Mouse (Mus musculus) cortical plate, adult 2 months (tissue): ENCODE results near the gene Rph3al. TPM values are rescaled to one million over a fixed set of nuclear protein-coding genes. Genes with fewer than 3 reads are reported as not detected.

Source experiments
- H3K27ac ChIP-seq: fragments of 200-500 bp; 2 replicates; pipeline ENCODE4 v1.5.1; 2012; ENCODE audit warnings: low read length, control low read depth, inconsistent platforms; ENCODE audit not compliant: insufficient read depth
- H3K4me1 ChIP-seq: fragments of 200-500 bp; 2 replicates; pipeline ENCODE4 v1.6.1; 2011; ENCODE audit warnings: low read length; ENCODE audit not compliant: control insufficient read depth, insufficient read depth
- H3K4me3 ChIP-seq: fragments of 200-500 bp; 2 replicates; pipeline ENCODE4 v1.5.1; 2011; ENCODE audit warnings: mild to moderate bottlenecking, low read length, control low read depth; ENCODE audit not compliant: insufficient read depth
- CTCF ChIP-seq: fragments of 200-500 bp; IDR thresholded peaks from 2 replicates; pipeline ENCODE4 v1.5.1; 2011; ENCODE audit warnings: mild to moderate bottlenecking, control low read depth, low read length; ENCODE audit not compliant: insufficient read depth; ENCODE audit errors: extremely low read depth
- POLR2A ChIP-seq: fragments of 200-500 bp; IDR thresholded peaks from 2 replicates; pipeline ENCODE4 v1.6.1; 2011; ENCODE audit warnings: mild to moderate bottlenecking, low read length, control low read depth; ENCODE audit not compliant: insufficient read depth; ENCODE audit errors: extremely low read depth
- polyA plus RNA-seq: library from polyadenylated mRNA; depleted of rRNA; stranded (reverse); fragments of >200 nt; gene quantifications from 2 replicates; pipeline ENCODE4 v1.2.3, GENCODE M21; 2012

Gene Rph3al
- polyA plus RNA-seq, 1 experiment, result 1.7 TPM

GRCm38 (mm10) chr11:75894791-75895420 is 43.3 kb downstream of the Rph3al start:
- TF ChIP-seq POLR2A (no peak), CTCF (no peak)
- no peaks in the 10 kb centered on the region for H3K4me1 ChIP-seq
- no peak overlapping the region for H3K4me3 ChIP-seq
- H3K27ac ChIP-seq, result no peak overlapping the region

GRCm38 (mm10) chr11:75893956-75894355 is 44.3 kb downstream of the Rph3al start:
- H3K27ac ChIP-seq, result no peak overlapping the region
- H3K4me1 ChIP-seq, result no peaks in the 10 kb centered on the region
- TF ChIP-seq POLR2A (no peak), CTCF (no peak)
- no peak overlapping the region for H3K4me3 ChIP-seq

- Histone ChIP-seq H3K27ac (no peak overlapping the region), H3K4me3 (no peak overlapping the region), H3K4me1 (no peaks in the 10 kb centered on the region)
- TF ChIP-seq POLR2A, result no peak
- TF ChIP-seq CTCF, result no peak
Measured at GRCm38 (mm10) chr11:75887349-75887748, 50.9 kb downstream of the Rph3al start.

GRCm38 (mm10) chr11:75881234-75881633 is 57.0 kb downstream of the Rph3al start:
- no peak overlapping the region for H3K4me3 ChIP-seq
- TF ChIP-seq CTCF, result no peak
- TF ChIP-seq POLR2A, result no peak
- no peaks in the 10 kb centered on the region for H3K4me1 ChIP-seq
- H3K27ac ChIP-seq, result no peak overlapping the region

- no peak overlapping the region for H3K4me3 ChIP-seq
- H3K27ac ChIP-seq, result no peak overlapping the region
- no peaks in the 10 kb centered on the region for H3K4me1 ChIP-seq
- TF ChIP-seq CTCF (no peak), POLR2A (no peak)
Measured at GRCm38 (mm10) chr11:75880064-75880463, 58.2 kb downstream of the Rph3al start.

- no peak for TF ChIP-seq CTCF
- no peak for TF ChIP-seq POLR2A
- Histone ChIP-seq H3K27ac (no peak overlapping the region), H3K4me3 (no peak overlapping the region), H3K4me1 (no peaks in the 10 kb centered on the region)
Measured at GRCm38 (mm10) chr11:75878460-75878859, 59.8 kb downstream of the Rph3al start.

DNA sequence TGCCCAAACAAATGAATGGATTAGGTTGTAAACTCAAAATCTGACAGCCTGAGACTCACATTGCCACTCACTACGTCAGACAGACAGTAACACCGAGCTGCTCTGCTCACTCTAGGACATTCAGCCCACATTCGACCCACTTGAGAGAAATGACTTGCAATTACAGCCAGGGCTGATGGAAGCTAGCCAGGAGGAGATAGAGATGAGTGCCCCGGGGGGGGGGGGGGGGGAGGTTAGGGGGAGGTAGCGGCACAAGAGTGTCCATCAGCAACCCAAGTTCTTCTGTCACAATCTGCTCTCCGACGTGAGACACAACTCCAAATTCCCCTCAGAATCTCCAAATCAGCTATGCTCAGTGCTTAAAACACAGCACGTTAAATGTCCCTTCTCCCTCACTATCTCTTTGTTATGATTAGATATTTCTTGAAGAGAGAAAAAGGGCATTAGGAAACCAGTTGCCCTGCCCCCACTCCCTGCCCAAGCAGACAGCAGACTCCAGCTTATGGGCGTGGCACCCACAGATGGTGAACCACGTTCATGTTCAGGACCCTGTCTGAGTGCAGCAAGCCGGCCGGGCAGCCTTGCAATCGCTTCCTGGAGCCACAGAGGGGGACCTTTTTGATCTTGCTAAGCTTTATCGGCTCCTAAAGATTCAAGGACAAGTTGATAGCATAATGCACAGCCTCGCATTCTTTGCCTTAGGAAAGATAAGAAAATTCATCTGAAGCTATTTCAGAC is 62.0 kb downstream of the Rph3al start:
- no peak overlapping the region for H3K27ac ChIP-seq

DNA sequence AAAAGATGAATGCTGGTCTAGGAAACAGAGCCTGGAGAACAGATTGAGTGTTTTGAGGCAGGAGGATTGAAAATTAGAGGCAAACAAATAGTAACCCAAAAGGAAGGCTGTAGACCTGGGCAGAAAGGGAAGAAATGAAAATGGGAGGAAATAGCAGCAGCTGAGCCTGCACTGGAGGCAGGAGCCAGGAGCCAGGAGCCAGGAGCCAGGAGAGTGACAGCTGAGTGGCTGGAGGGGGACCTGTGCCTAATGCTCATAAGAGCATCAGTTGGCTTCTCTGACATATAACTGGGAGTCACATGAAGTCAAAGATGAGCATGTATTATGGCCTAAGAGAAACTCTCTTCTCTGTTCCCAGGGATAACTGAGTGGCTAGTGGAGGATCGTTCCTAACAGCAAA is 66.5 kb downstream of the Rph3al start:
- Histone ChIP-seq H3K4me1 (peaks cover 5% of the 10 kb centered on the region; the same call in 1 of the 2 replicates), H3K4me3 (no peak overlapping the region), H3K27ac (no peak overlapping the region)
- TF ChIP-seq POLR2A (no peak), CTCF (no peak)

More for the DNA sequence above, 62.0 kb downstream of the Rph3al start:
- no peak for TF ChIP-seq CTCF
- no peak for TF ChIP-seq POLR2A
- Histone ChIP-seq H3K4me3 (no peak overlapping the region), H3K4me1 (no peaks in the 10 kb centered on the region)

- Histone ChIP-seq H3K27ac (no peak overlapping the region), H3K4me3 (no peak overlapping the region), H3K4me1 (peaks cover 5% of the 10 kb centered on the region; the same call in 1 of the 2 replicates)
- TF ChIP-seq POLR2A, result no peak
- TF ChIP-seq CTCF, result no peak
Measured at GRCm38 (mm10) chr11:75870947-75871346, 67.3 kb downstream of the Rph3al start.

- H3K4me1 ChIP-seq, result peaks cover 9% of the 10 kb centered on the region
- TF ChIP-seq CTCF (no peak), POLR2A (no peak)
- no peak overlapping the region for H3K4me3 ChIP-seq
- no peak overlapping the region for H3K27ac ChIP-seq
Measured at GRCm38 (mm10) chr11:75870386-75870785, 67.8 kb downstream of the Rph3al start.
